ENCODE assay signal across 8 mouse cellular contexts in the genomic region with DNA sequence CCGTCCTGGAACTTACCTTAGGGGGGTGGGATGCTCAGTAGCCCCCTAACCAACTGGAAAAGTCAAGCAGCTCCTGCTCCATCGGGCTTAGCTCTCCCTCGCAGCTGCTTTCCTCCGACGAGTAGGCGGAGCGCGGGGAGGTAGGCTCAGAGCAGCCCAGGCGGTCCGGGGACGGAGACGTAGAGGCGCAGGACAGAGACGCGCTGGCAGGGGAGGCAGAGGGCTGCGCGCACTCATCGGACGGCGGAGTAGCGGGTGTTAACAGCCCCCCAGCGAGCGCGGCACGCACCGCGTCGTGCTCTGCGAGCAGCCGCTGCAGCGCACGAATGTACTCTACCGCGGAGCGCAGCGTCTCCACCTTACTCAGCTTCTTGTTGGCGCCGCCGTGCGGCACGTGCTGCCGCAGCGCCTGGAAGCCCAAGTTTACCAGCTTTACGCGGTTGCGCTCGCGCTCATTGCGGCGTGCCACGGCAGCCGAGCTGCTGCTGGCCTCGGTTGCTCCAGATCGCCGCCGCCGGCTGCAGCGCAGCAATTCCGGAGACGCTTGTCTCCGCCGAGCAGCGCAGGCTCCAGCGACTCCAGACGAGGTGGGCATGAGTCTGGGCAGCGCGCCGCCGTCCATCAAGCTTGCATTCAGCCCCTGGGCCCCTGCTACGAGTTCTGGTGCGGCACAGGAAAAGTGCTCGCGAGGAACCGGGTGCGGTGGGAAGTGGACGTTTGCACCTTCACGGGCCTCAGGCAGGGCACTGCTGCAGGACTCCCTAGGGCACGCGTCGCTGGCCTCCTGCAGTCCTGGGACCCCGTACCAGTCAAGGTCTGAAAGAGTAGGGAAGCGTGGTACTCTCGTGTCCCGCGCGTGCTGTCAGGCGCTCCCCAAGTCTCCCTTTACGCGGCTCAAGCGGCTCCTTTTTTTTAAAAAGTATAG. TPM values are rescaled to one million over a fixed set of nuclear protein-coding genes. Genes with fewer than 3 reads are reported as not detected.
DNase-seq lines count a peak whose midpoint lies in the region; ATAC-seq and TF ChIP-seq lines count a peak whose summit lies in the region.

No protein-coding gene starts in this region.

- no peak overlapping the region for H3K27ac ChIP-seq in ES-Bruce4 (ENCODE audit: insufficient read depth, low read length)
- no peak overlapping the region for H3K27ac ChIP-seq in forebrain, embryonic 14.5 days (ENCODE audit: low read depth, low read length)
- no peak overlapping the region for H3K27ac ChIP-seq in hindbrain, embryonic 16.5 days (ENCODE audit: low read depth, low read length)

- no peak for TF ChIP-seq EP300 in ES-Bruce4 (IDR thresholded peaks at IDR 0.05; ENCODE audit: insufficient read depth, low read depth, low read length)

- ATAC-seq in forebrain, embryonic 14.5 days, result peak; percentile 86
- ATAC-seq in hindbrain, embryonic 16.5 days, result peak; percentile 90
- peak; percentile 55 for ATAC-seq in megakaryocyte progenitor cell, adult 5-6 weeks (replicated peaks; ENCODE audit: poor library complexity)
- ATAC-seq in inflammation-experienced regulatory T-cells, adult 6 months, result no peak

- WGBS in forebrain, embryonic 14.5 days, result under 1% methylated on average over 86 of the region's 90 CpGs
- WGBS in hindbrain, embryonic 16.5 days, result under 1% methylated on average over 84 of the region's 90 CpGs

- H3K9ac ChIP-seq in ES-Bruce4 (ENCODE audit: low read depth, poor library complexity, severe bottlenecking), result peak overlapping the region; percentile 20
- H3K9ac ChIP-seq in forebrain, embryonic 14.5 days (ENCODE audit: low read length), result peak overlapping the region; percentile 35
- H3K9ac ChIP-seq in hindbrain, embryonic 16.5 days (ENCODE audit: low read depth, low read length), result peak overlapping the region; percentile 49

- no peaks in the 10 kb centered on the region for H3K36me3 ChIP-seq in ES-Bruce4 (ENCODE audit: control insufficient read depth, insufficient read depth, low read length, poor library complexity, severe bottlenecking)
- no peaks in the 10 kb centered on the region for H3K36me3 ChIP-seq in forebrain, embryonic 14.5 days (ENCODE audit: control insufficient read depth, insufficient read depth, low read length)
- H3K36me3 ChIP-seq in hindbrain, embryonic 16.5 days (ENCODE audit: control insufficient read depth, insufficient read depth, low read length), result no peaks in the 10 kb centered on the region

- no peak for TF ChIP-seq POLR2A in ES-Bruce4 (IDR thresholded peaks at IDR 0.05; ENCODE audit: insufficient read depth, low read length)

- H3K27me3 ChIP-seq in ES-Bruce4 (ENCODE audit: control insufficient read depth, insufficient read depth, low read length, poor library complexity, severe bottlenecking), result no peaks in the 10 kb centered on the region
- peaks cover 57% of the 10 kb centered on the region for H3K27me3 ChIP-seq in forebrain, embryonic 14.5 days (replicated peaks; ENCODE audit: control insufficient read depth, insufficient read depth, low read length)
- H3K27me3 ChIP-seq in hindbrain, embryonic 16.5 days (replicated peaks; ENCODE audit: control insufficient read depth, insufficient read depth, low read length), result peaks cover 41% of the 10 kb centered on the region

- peak; percentile 61 for DNase-seq in adrenal gland, postnatal 10 days
- peak; percentile 91 for DNase-seq in forebrain, embryonic 14.5 days (ENCODE audit: low spot score)
- DNase-seq in left cerebral cortex, postnatal 36 days (ENCODE audit: low spot score in 2 of 2), result peak; percentile 68 to 79
- DNase-seq in right cerebral cortex, postnatal 25 days, result peak; percentile 74

- H3K4me1 ChIP-seq in ES-Bruce4 (ENCODE audit: control insufficient read depth, insufficient read depth, low read length), result peaks cover 2% of the 10 kb centered on the region
- peaks cover 7% of the 10 kb centered on the region for H3K4me1 ChIP-seq in forebrain, embryonic 14.5 days (ENCODE audit: control insufficient read depth, insufficient read depth, low read length)
- peaks cover 20% of the 10 kb centered on the region for H3K4me1 ChIP-seq in hindbrain, embryonic 16.5 days (ENCODE audit: control insufficient read depth, insufficient read depth, low read depth, low read length)

- no peaks in the 10 kb centered on the region for H3K9me3 ChIP-seq in ES-Bruce4 (replicated peaks; ENCODE audit: control insufficient read depth, insufficient read depth, low read length, poor library complexity, severe bottlenecking)
- H3K9me3 ChIP-seq in forebrain, embryonic 14.5 days (replicated peaks; ENCODE audit: control insufficient read depth, low read length), result no peaks in the 10 kb centered on the region
- no peaks in the 10 kb centered on the region for H3K9me3 ChIP-seq in hindbrain, embryonic 16.5 days (ENCODE audit: control insufficient read depth, low read length)

- TF ChIP-seq CTCF in ES-Bruce4 (IDR thresholded peaks at IDR 0.05; ENCODE audit: low read depth, low read length), result no peak

- intact Hi-C loops in left cerebral cortex, postnatal 36 days (cut with DNase I), result no loop called here

- peak overlapping the region; percentile 79 for H3K4me2 ChIP-seq in forebrain, embryonic 14.5 days (ENCODE audit: low read length)
- H3K4me2 ChIP-seq in hindbrain, embryonic 16.5 days (ENCODE audit: low read length), result peak overlapping the region; percentile 94

- H3K4me3 ChIP-seq in ES-Bruce4 (ENCODE audit: low read depth, low read length), result peak overlapping the region; percentile 65
- peak overlapping the region; percentile 40 for H3K4me3 ChIP-seq in forebrain, embryonic 14.5 days (ENCODE audit: low read depth, low read length)
- H3K4me3 ChIP-seq in hindbrain, embryonic 16.5 days (ENCODE audit: low read length), result peak overlapping the region; percentile 47

RNA-seq across cellular contexts. Expression of gene Ascl2, which starts 0.9 kb away (rescaled TPM):
- 1.9 and 2.2 TPM in 2 replicates for polyA plus RNA-seq in ES-Bruce4 (2011; ENCODE audit: insufficient read depth, insufficient read length, low read depth, missing spikeins)
- under 1 TPM in 1 of 2 experiments, not detected in 1; 0.24 TPM for total RNA-seq in adrenal gland, postnatal 10 days (2021)
- polyA plus RNA-seq in forebrain, embryonic 14.5 days (2014; fragmentation: Nextera tagmentation; extraction: Ambion mirVana), result 0.26 and 0.32 TPM in 2 replicates
- polyA plus RNA-seq in hindbrain, embryonic 16.5 days (2015; fragmentation: Nextera tagmentation; extraction: Ambion mirVana), result 0.93 and 1.3 TPM in 2 replicates
- total RNA-seq in left cerebral cortex, postnatal 36 days (2021), result under 1 TPM in 1 of 2 experiments, not detected in 1; 0.39 TPM
- total RNA-seq in megakaryocyte progenitor cell, adult 5-6 weeks (2015), result 0.67 and 1.0 TPM in 2 replicates
- total RNA-seq in megakaryocyte progenitor cell, adult 5-6 weeks (2017), result 0.68 TPM in 1 of 2 replicates, not detected in the other
- polyA plus RNA-seq in inflammation-experienced regulatory T-cells, adult 6 months (2017; shearing (Covaris generic)), result 1 to 10 TPM in 2 of 3 experiments, not detected in 1; 1.9 to 5.4 TPM

RNA-seq across cellular contexts. Expression of gene Tspan32, which starts 36.7 kb away (rescaled TPM):
- polyA plus RNA-seq in ES-Bruce4 (2011; ENCODE audit: insufficient read depth, insufficient read length, low read depth, missing spikeins), result not detected in 2 replicates
- total RNA-seq in adrenal gland, postnatal 10 days (2021), result 1 to 10 TPM; 2.2 to 3.4 TPM
- polyA plus RNA-seq in forebrain, embryonic 14.5 days (2014; fragmentation: Nextera tagmentation; extraction: Ambion mirVana), result 0.61 and 1.2 TPM in 2 replicates
- polyA plus RNA-seq in hindbrain, embryonic 16.5 days (2015; fragmentation: Nextera tagmentation; extraction: Ambion mirVana), result 0.28 and 0.41 TPM in 2 replicates
- under 1 TPM; 0.20 to 0.39 TPM for total RNA-seq in left cerebral cortex, postnatal 36 days (2021)
- 127 and 144 TPM in 2 replicates for total RNA-seq in megakaryocyte progenitor cell, adult 5-6 weeks (2015)
- 98.1 and 105 TPM in 2 replicates for total RNA-seq in megakaryocyte progenitor cell, adult 5-6 weeks (2017)
- polyA plus RNA-seq in inflammation-experienced regulatory T-cells, adult 6 months (2017; shearing (Covaris generic)), result 100 to 1,000 TPM; 280 to 663 (median 591) TPM

RNA-seq across cellular contexts. Expression of gene Th, which starts 37.2 kb away (rescaled TPM):
- polyA plus RNA-seq in ES-Bruce4 (2011; ENCODE audit: insufficient read depth, insufficient read length, low read depth, missing spikeins), result not detected in 2 replicates
- 100 to 1,000 TPM; 403 to 460 TPM for total RNA-seq in adrenal gland, postnatal 10 days (2021)
- polyA plus RNA-seq in forebrain, embryonic 14.5 days (2014; fragmentation: Nextera tagmentation; extraction: Ambion mirVana), result 7.9 and 8.2 TPM in 2 replicates
- polyA plus RNA-seq in hindbrain, embryonic 16.5 days (2015; fragmentation: Nextera tagmentation; extraction: Ambion mirVana), result 9.2 and 10.4 TPM in 2 replicates
- 1 to 10 TPM; 1.7 to 2.7 TPM for total RNA-seq in left cerebral cortex, postnatal 36 days (2021)
- not detected in 2 replicates for total RNA-seq in megakaryocyte progenitor cell, adult 5-6 weeks (2015)
- not detected in 2 replicates for total RNA-seq in megakaryocyte progenitor cell, adult 5-6 weeks (2017)
- polyA plus RNA-seq in inflammation-experienced regulatory T-cells, adult 6 months (2017; shearing (Covaris generic)), result not detected

Comparison
In these comparisons a context has a peak if more than half of its experiments do, and no peak if none do; other contexts are left out.
1. RNA of gene Tspan32, which starts 36.7 kb away (polyA plus RNA-seq): 280 to 663 TPM in inflammation-experienced regulatory T-cells, adult 6 months; 0.61 to 1.2 TPM in forebrain, embryonic 14.5 days, 0.28 to 0.41 TPM in hindbrain, embryonic 16.5 days and not detected in ES-Bruce4; every median in the first group is over 100 times any median in the second.
2. Peak in every context shown above with its lines, with median percentiles within 50 percentile points of each other: H3K4me3 ChIP-seq, H3K9ac ChIP-seq and DNase-seq.